Mouse (Mus musculus) intestine, embryonic 15.5 days (tissue): Measurements from ENCODE around the gene Gm17482. TPM values are rescaled to one million over a fixed set of nuclear protein-coding genes. Genes with fewer than 3 reads are reported as not detected.

Experiments
- ATAC-seq: fragments of 200-750 bp; cut with Nextera tagmentation; 2 replicates; pipeline ENCODE4 v1.8.0; 2017; ENCODE audit warnings: moderate TSS enrichment, moderate library complexity
- H3K27ac ChIP-seq: fragments of 300-500 bp; sonication (generic); 2 replicates; pipeline ENCODE4 v1.5.1; 2015; ENCODE audit warnings: mild to moderate bottlenecking, inconsistent platforms
- H3K27me3 ChIP-seq: fragments of 300-500 bp; sonication (generic); replicated peaks from 2 replicates; pipeline ENCODE4 v1.6.1; 2015; ENCODE audit warnings: inconsistent platforms
- H3K36me3 ChIP-seq: fragments of 300-500 bp; sonication (generic); 2 replicates; pipeline ENCODE4 v1.6.1; 2015; ENCODE audit warnings: inconsistent platforms
- H3K4me1 ChIP-seq: fragments of 300-500 bp; sonication (generic); replicated peaks from 2 replicates; pipeline ENCODE4 v1.6.1; 2015; ENCODE audit warnings: inconsistent platforms
- H3K4me2 ChIP-seq: fragments of 300-500 bp; sonication (generic); replicated peaks from 2 replicates; pipeline ENCODE4 v1.6.1; 2015; ENCODE audit warnings: mild to moderate bottlenecking, inconsistent platforms
- H3K4me3 ChIP-seq: fragments of 300-500 bp; sonication (generic); replicated peaks from 2 replicates; pipeline ENCODE4 v1.5.1; 2015; ENCODE audit warnings: inconsistent platforms
- H3K9ac ChIP-seq: fragments of 300-500 bp; sonication (generic); 2 replicates; pipeline ENCODE4 v1.6.1; 2015; ENCODE audit warnings: inconsistent platforms
- H3K9me3 ChIP-seq: fragments of 300-500 bp; sonication (generic); 2 replicates; pipeline ENCODE4 v1.6.1; 2016; ENCODE audit warnings: inconsistent platforms
- WGBS: fragments of 180-500 bp; shearing (Covaris S2); methylation state at CpG from one replicate; pipeline ENCODE4 v1.1.7; 2015; 5-methylcytosine and 5-hydroxymethylcytosine counted together
- polyA plus RNA-seq: library from polyadenylated mRNA; unstranded; fragments of >200 nt; fragmentation: Nextera tagmentation; extraction: Ambion mirVana; gene quantifications from 2 replicates; pipeline ENCODE4 v1.2.1, GENCODE M21; 2015

The Gm17482 gene
- polyA plus RNA-seq, result not detected in 2 replicates

DNA sequence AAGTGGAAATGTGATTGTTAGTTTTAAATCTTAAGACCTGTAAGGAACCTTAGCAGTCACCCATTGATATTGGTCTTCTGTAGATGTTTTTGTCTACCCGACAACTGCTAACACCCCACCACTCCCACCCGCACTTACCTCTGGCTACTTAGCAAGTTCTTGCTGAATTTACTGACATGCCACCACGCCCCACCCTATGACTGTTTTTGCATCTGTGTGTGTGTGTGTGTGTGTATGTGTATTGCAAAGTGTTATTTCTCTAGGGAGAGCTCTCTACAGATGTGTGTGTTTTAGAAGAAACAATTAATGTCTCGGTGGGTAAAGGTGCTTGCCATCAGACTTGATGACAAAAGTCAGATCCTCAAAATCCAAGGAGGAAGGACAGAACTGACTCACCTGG lies at the start of gene Gm17482:
TSS of gene Gm17482 (plus strand) at position 301 of the 400 bp plus-strand sequence.
- H3K27me3 ChIP-seq, result no peaks in the 10 kb centered on the region
- no peak within 1 kb of the TSS for H3K9ac ChIP-seq
- H3K4me3 ChIP-seq, result no peak within 1 kb of the TSS
- no peaks in the 10 kb centered on the region for H3K4me1 ChIP-seq
- no peak within 1 kb of the TSS for H3K27ac ChIP-seq
- H3K4me2 ChIP-seq, result no peak within 1 kb of the TSS
- no peaks in the 10 kb centered on the region for H3K36me3 ChIP-seq
- no peak; the same call in 1 of the 2 replicates for ATAC-seq
- WGBS, result 69% methylated on average over 4 of the region's 4 CpGs
- H3K9me3 ChIP-seq, result no peaks in the 10 kb centered on the region

DNA sequence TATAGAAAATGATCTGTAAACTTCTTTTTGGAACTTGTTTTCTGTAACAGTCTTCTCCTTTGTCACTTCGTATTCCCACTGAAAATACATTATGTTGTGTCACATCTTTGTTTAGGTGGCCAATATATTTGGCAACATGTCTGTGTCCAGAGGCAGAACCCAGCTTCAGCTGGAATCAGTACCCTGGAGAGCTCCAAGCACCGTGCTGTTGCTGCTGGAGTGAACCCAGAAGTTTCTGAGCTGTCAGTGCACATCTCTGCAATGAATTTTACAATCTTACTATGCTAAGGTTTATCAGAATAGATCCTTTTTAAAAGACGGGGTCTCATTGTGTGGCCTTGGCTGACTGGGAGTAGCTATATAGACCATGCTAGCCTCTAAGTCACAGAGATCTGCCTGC lies 48.3 kb upstream of the Gm17482 start:
- H3K9ac ChIP-seq, result no peak overlapping the region
- no peaks in the 10 kb centered on the region for H3K36me3 ChIP-seq
- H3K9me3 ChIP-seq, result no peaks in the 10 kb centered on the region
- H3K27ac ChIP-seq, result no peak overlapping the region
- ATAC-seq, result no peak
- no peak overlapping the region for H3K4me3 ChIP-seq
- 24% methylated on average over 3 of the region's 3 CpGs for WGBS
- no peaks in the 10 kb centered on the region for H3K4me1 ChIP-seq
- H3K4me2 ChIP-seq, result no peak overlapping the region
- no peaks in the 10 kb centered on the region for H3K27me3 ChIP-seq

DNA sequence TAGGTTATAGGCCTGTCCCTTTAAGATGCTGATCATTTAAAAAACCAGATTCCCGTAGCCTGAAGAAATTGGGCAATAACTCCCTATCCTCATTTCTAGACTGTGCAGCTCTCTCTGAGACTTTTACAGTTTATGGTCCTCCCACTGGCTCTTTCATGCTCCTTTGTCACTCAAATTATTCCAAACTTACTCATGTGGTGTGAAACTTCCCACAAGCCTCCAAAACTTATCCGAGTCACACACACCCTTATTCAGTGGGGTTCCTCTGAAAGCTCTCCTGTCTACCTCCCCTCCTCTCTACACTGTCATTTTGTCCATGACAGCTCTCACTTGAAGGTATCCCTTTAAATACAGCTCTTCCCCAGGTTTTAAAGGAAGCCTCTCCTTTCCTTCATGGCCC lies 46.0 kb upstream of the Gm17482 start:
- no peak overlapping the region for H3K4me3 ChIP-seq
- ATAC-seq, result no peak
- no peak overlapping the region for H3K27ac ChIP-seq
- H3K27me3 ChIP-seq, result no peaks in the 10 kb centered on the region
- 74% methylated on average over 2 of the region's 2 CpGs for WGBS
- H3K9me3 ChIP-seq, result no peaks in the 10 kb centered on the region
- no peaks in the 10 kb centered on the region for H3K36me3 ChIP-seq
- no peak overlapping the region for H3K4me2 ChIP-seq
- no peaks in the 10 kb centered on the region for H3K4me1 ChIP-seq
- H3K9ac ChIP-seq, result no peak overlapping the region

DNA sequence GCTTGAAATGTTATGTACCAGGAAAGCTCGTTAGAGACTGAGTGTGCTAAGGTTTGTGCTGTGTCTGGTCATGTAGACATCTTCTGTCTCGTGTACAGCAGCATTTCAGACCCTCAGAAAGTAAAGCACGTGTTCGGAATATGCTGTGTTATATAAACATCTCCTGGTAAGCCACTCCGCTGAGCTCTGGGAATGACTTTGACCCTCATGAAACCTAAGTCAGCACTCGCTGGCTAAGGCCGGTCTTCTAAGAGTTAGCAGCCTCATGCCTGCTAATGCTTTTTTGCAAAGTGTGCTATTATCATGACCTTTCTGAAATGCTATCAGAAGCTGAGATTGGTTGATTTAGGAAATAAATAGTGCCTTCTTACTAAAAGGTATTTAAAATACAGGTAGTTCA lies 36.0 kb upstream of the Gm17482 start:
- Histone ChIP-seq H3K4me1 (no peaks in the 10 kb centered on the region), H3K27ac (no peak overlapping the region), H3K36me3 (no peaks in the 10 kb centered on the region), H3K4me3 (no peak overlapping the region), H3K9ac (no peak overlapping the region), H3K4me2 (no peak overlapping the region), H3K9me3 (no peaks in the 10 kb centered on the region), H3K27me3 (no peaks in the 10 kb centered on the region)
- WGBS, result 45% methylated on average over 7 of the region's 7 CpGs
- no peak for ATAC-seq

DNA sequence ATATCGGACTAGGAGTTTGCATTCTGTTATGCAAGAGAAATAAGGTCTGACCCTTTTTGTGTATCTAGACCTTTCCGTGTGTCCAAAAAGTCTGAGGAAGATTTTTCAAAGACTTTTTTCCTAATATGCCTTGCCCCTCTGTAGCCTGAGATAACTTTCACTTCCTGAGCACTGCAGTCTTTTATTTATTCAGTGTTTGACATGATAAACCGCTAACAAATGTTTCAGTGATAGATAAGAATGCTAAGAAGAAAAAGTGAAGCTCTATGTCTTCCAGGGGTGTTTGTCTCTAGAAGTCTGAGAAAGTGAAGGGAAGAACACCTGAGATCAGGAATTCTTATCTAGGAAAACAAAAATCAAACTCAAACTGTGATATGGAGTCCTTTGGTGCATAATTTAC lies 26.4 kb upstream of the Gm17482 start:
- Histone ChIP-seq H3K4me1 (no peaks in the 10 kb centered on the region), H3K36me3 (no peaks in the 10 kb centered on the region), H3K9ac (no peak overlapping the region), H3K4me2 (no peak overlapping the region), H3K9me3 (no peaks in the 10 kb centered on the region), H3K4me3 (no peak overlapping the region), H3K27ac (no peak overlapping the region), H3K27me3 (no peaks in the 10 kb centered on the region)
- 53% methylated on average over 3 of the region's 3 CpGs for WGBS
- ATAC-seq, result no peak

DNA sequence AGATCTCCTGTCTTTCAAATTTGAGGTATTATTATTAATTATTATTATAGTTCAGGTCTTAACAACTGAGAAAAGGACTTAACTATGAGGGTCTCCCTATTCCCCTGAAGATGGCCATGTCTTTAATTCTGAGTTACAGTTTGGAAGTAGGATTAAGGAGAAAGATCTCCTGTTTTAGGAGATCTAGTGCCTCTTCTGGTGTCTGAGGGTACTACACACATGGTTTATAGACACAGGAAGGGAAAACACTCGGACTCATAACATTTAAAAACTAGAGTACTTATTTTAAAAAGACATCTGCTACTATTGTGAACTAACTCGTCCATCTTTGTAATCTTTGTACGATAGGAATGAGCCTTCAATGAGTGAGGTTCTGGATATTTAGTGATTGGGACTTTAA lies 24.1 kb upstream of the Gm17482 start:
- no peaks in the 10 kb centered on the region for H3K27me3 ChIP-seq
- no peaks in the 10 kb centered on the region for H3K9me3 ChIP-seq
- ATAC-seq, result no peak
- 69% methylated on average over 3 of the region's 3 CpGs for WGBS
- no peak overlapping the region for H3K4me3 ChIP-seq
- H3K9ac ChIP-seq, result no peak overlapping the region
- no peak overlapping the region for H3K27ac ChIP-seq
- no peaks in the 10 kb centered on the region for H3K36me3 ChIP-seq
- no peaks in the 10 kb centered on the region for H3K4me1 ChIP-seq
- no peak overlapping the region for H3K4me2 ChIP-seq

DNA sequence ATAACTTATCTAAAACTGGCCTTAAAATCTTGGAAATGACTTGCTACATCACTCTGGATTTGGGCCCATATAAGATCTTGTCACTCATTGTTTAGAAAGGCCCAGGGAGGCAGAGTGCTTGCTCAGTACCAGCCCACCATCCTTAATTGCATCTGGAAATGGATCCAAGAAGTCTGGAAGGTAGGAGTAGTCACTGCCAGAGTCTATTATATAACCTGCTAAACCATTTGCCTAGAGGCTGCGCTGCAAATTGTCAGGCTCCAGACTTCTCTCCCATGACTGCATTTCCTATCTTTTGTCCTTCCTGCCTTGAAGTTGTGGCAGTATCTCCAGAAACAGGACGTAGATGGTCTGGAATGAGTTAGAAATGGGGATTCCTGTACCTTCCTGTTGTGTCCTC lies 17.0 kb upstream of the Gm17482 start:
- Histone ChIP-seq H3K9ac (no peak overlapping the region), H3K4me1 (peaks cover 5% of the 10 kb centered on the region; the same call in 1 of the 2 replicates), H3K27me3 (no peaks in the 10 kb centered on the region), H3K4me2 (no peak overlapping the region), H3K9me3 (no peaks in the 10 kb centered on the region), H3K4me3 (no peak overlapping the region), H3K36me3 (no peaks in the 10 kb centered on the region), H3K27ac (no peak overlapping the region)
- ATAC-seq, result no peak
- WGBS, result 64% methylated on average over 2 of the region's 2 CpGs

DNA sequence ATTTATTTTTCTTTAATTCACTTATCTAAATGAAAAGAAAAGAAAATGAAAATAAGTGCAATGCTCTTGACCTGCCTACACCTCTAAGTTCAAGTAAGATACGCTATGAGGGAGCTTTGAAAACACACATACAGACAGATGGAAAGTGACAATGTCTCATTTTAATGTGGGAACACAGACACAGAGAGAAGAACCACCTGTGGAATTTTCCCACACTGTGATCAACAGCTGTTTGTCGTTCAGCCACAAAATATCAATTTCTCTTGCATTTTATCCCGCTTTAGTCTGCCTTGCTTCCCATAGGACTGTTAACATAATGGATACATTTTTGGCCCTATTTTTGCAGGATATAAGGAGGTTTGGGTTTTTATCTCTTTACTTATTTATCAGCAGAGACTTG lies 16.3 kb upstream of the Gm17482 start:
- 57% methylated on average over 3 of the region's 3 CpGs for WGBS
- Histone ChIP-seq H3K27ac (no peak overlapping the region), H3K4me1 (peaks cover 5% of the 10 kb centered on the region; the same call in 1 of the 2 replicates), H3K4me3 (no peak overlapping the region), H3K27me3 (no peaks in the 10 kb centered on the region), H3K4me2 (no peak overlapping the region), H3K36me3 (no peaks in the 10 kb centered on the region), H3K9me3 (no peaks in the 10 kb centered on the region), H3K9ac (no peak overlapping the region)
- no peak for ATAC-seq

GRCm38 (mm10) chr6:115212132-115212903 lies 14.8 kb upstream of the Gm17482 start:
- no peak overlapping the region for H3K9ac ChIP-seq
- 36% methylated on average over 5 of the region's 5 CpGs for WGBS
- no peak overlapping the region for H3K4me3 ChIP-seq
- H3K27ac ChIP-seq, result no peak overlapping the region
- peaks cover 5% of the 10 kb centered on the region; the same call in 1 of the 2 replicates for H3K4me1 ChIP-seq
- no peaks in the 10 kb centered on the region for H3K36me3 ChIP-seq
- no peak for ATAC-seq
- H3K4me2 ChIP-seq, result no peak overlapping the region
- H3K27me3 ChIP-seq, result no peaks in the 10 kb centered on the region
- no peaks in the 10 kb centered on the region for H3K9me3 ChIP-seq

- Histone ChIP-seq H3K4me1 (peaks cover 5% of the 10 kb centered on the region; the same call in 1 of the 2 replicates), H3K27me3 (no peaks in the 10 kb centered on the region), H3K4me2 (no peak overlapping the region), H3K27ac (peak overlapping the region; percentile 13; the same call in 1 of the 2 replicates), H3K4me3 (no peak overlapping the region), H3K9ac (no peak overlapping the region), H3K9me3 (no peaks in the 10 kb centered on the region), H3K36me3 (no peaks in the 10 kb centered on the region)
- 49% methylated on average over 5 of the region's 5 CpGs for WGBS
- no peak for ATAC-seq
These were observed 14.0 kb upstream of the Gm17482 start for GRCm38 (mm10) chr6:115213129-115213528.

- H3K4me2 ChIP-seq, result no peak overlapping the region
- no peak overlapping the region for H3K27ac ChIP-seq
- no peaks in the 10 kb centered on the region for H3K27me3 ChIP-seq
- no peak overlapping the region for H3K4me3 ChIP-seq
- H3K4me1 ChIP-seq, result no peaks in the 10 kb centered on the region
- no peak for ATAC-seq
- H3K36me3 ChIP-seq, result no peaks in the 10 kb centered on the region
- H3K9ac ChIP-seq, result no peak overlapping the region
- H3K9me3 ChIP-seq, result no peaks in the 10 kb centered on the region
- 82% methylated on average over 8 of the region's 8 CpGs for WGBS
These were observed 5.9 kb upstream of the Gm17482 start for GRCm38 (mm10) chr6:115221215-115221641.

- ATAC-seq, result no peak
- H3K9ac ChIP-seq, result no peak overlapping the region
These were observed 1.6 kb upstream of the Gm17482 start for GRCm38 (mm10) chr6:115225519-115225918.

DNA sequence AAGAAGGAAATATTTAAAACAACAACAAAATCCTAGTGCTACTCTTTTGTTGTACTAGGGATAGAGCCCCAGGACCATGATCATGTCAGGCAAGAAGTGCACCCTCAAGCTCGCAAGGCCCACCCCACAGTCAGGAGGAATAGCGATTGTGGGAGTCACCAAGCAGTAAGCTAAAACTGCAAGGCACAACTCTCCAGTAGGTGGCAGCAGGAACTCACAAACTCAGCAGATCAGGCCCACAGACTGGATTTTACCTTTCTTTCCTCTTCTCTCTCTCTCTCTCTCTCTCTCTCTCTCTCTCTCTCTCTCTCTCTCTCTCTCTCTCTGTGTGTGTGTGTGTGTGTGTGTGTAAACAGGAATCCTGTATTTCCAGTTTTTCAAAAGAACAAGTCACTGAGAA lies 386 bp downstream of the Gm17482 start:
- Histone ChIP-seq H3K27ac (no peak overlapping the region), H3K9ac (no peak overlapping the region), H3K4me2 (no peak overlapping the region), H3K4me3 (no peak overlapping the region), H3K27me3 (no peaks in the 10 kb centered on the region), H3K9me3 (no peaks in the 10 kb centered on the region), H3K36me3 (no peaks in the 10 kb centered on the region), H3K4me1 (no peaks in the 10 kb centered on the region)
- peak; percentile 63; the same call in 1 of the 2 replicates for ATAC-seq
- WGBS, result 3% methylated on average over 2 of the region's 2 CpGs

More at GRCm38 (mm10) chr6:115225519-115225918, 1.6 kb upstream of the Gm17482 start:
- H3K27ac ChIP-seq, result no peak overlapping the region
- H3K4me2 ChIP-seq, result no peak overlapping the region
- H3K4me1 ChIP-seq, result no peaks in the 10 kb centered on the region
- no peaks in the 10 kb centered on the region for H3K27me3 ChIP-seq
- WGBS, result 59% methylated on average over 3 of the region's 3 CpGs
- no peak overlapping the region for H3K4me3 ChIP-seq
- H3K9me3 ChIP-seq, result no peaks in the 10 kb centered on the region
- H3K36me3 ChIP-seq, result no peaks in the 10 kb centered on the region
